Mouse (Mus musculus): ENCODE data around the gene Klf1.
"Not testable (repeated sequence)": the region's sequence is repeated elsewhere in the genome, so short reads cannot be mapped to it uniquely, and the experiment has no call there.

Klf1 gene

GRCm38 (mm10) chr8:84907493-84907892 lies 5.8 kb downstream of the Klf1 start:
- no peak for DNase-seq (ENCODE audit: low spot score in 2 of 2)

GRCm38 (mm10) chr8:84907979-84908378 lies 6.3 kb downstream of the Klf1 start:
- DNase-seq (ENCODE audit: low spot score in 2 of 2): not testable (repeated sequence)

GRCm38 (mm10) chr8:84908421-84909161 lies 6.9 kb downstream of the Klf1 start, which contains the start of gene Dnase2a:
Dnase2a (plus strand) TSS chr8:84908560.
- DNase-seq (ENCODE audit: low spot score in 2 of 2): peak; percentile 77 to 84

DNA sequence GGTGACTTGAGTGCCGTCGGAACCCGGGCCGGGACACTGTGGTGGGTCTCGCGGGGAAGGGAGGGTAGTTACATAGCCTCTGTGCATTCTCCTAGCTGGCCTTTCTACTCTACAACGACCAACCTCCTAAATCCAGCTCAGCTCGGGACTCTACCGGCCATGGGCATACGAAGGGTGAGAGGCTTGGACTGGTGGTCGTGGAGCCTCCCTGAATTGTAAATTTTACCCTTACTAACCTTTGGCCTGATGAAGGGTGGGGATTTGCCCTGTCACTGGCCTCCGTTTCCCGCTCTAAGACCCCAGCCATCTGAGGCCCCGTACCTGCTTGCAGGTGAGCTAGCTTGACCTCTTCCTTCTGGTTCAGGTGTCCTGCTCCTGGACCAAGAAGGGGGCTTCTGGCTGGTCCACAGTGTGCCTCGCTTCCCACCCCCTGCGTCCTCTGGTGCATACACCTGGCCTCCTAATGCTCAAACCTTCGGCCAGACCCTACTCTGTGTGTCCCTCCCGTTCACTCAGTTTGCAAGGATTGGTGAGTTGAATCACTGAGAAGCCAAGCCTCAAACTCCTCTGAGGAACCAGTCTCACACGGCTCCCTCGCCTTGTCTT lies 7.5 kb downstream of the Klf1 start:
- no peak for DNase-seq (ENCODE audit: low spot score in 2 of 2)

DNA sequence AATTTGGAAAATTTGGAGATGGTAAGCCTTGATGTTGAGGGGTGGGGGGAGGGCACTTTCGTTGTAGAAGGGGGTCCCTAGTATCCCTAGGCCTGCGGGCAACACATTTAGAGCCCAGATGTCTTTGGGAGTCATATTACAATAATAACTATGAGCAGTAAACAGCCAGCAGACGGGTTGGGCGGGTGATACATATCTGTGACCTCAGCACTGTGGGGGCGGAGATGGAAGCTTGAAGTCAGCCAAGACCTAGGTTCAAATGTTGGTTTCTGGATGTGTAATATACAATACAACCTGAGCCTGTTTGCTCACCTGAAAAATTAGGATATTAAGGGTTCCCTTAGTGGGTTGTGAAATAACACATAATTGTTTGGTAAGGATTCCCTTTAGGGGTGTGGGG lies 8.2 kb downstream of the Klf1 start:
- no peak for DNase-seq (ENCODE audit: low spot score in 2 of 2)

DNA sequence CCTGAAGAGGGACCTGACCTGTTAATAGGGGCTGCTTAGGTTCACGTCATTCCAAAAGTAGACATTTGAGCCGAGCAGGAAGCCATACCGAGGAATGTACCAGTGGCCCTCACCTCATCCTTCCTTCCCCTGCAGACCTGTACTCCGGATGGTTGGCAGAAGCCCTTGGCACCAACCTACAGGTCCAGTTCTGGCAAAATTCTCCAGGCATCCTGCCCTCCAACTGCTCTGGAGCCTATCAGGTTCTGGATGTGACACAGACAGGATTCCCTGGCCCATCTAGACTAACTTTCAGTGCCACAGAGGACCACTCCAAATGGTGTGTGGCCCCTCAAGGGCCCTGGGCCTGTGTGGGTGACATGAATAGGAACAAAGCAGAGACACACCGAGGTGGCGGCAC lies 8.8 kb downstream of the Klf1 start:
- no peak for DNase-seq (ENCODE audit: low spot score in 2 of 2)

GRCm38 (mm10) chr8:84911854-84912253 lies 10.1 kb downstream of the Klf1 start:
- no peak for DNase-seq (ENCODE audit: low spot score in 2 of 2)

DNA sequence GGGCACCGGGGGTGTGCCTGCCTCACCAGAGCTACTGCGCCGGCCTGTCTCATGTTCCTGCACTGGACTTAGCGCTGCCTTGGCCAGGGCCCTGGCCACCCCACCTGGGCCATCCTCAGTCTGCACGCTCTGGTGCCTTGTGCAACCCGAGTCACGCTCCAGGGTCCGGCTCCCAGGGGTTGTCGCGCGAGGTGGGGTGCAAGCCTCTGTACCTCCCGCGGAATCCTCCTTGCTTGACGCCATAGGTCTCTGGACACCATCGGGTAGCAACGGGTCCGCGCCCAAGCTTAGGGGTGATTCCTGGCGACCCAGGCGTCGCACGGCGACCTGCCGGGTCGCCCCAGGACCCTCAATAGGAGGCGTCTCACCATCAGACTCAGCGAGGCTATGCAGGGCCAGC lies 10.7 kb downstream of the Klf1 start:
- DNase-seq (ENCODE audit: low spot score in 2 of 2): no peak

DNA sequence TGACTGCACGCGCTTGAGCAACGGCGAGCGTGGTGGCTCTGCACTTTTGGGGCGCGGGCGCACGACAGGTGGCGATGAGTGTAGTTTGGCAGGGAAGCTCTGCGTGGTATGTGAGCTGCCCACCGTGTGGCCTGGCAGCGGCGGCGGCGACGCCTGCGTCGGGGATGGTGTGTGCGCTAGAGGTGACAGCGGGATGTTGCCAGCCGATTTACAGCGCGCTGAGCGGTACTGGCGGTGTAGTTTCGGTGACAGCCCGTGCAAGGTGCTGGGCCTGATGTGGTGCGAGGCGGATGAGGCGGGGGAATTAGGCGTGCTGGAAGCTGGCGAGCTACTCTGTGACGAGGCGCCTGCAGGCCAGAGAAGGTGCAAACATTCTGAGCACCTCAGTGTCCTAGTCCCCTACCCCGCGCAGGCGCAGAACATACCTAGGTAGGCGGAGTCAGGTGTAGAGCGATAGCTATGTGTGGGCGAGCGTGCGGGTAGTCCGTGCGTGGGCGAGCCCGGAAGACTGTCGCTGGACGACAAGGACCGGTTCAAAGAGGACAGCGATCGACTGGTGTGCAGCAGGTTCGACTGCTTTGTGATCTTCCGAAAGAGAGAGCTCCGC lies 11.3 kb downstream of the Klf1 start:
- no peak for DNase-seq (ENCODE audit: low spot score in 2 of 2)

- no peak for DNase-seq (ENCODE audit: low spot score in 2 of 2)
Measured at GRCm38 (mm10) chr8:84913502-84913900, 11.8 kb downstream of the Klf1 start.

- DNase-seq (ENCODE audit: low spot score in 2 of 2): no peak
Measured at GRCm38 (mm10) chr8:84913960-84914359, 12.2 kb downstream of the Klf1 start.

DNA sequence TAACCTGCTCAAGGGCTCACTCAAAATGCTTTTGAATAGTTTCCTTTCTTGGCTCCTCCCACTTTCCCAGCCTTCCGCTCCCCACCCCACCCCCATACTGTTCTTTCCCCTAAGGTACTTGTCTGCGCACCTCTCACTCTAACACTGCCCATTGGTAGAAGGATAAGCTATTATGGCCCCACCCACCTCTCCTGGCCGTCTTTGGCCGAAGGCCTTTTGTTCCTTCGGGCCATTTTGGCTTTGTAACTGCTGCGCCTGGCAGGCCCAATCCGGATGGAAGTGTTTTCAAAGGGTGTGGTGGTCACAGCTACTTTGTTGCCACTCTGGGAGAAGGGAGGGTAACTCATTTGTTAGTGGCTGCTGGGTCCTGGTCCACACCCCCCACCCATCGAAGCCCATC lies 13.5 kb downstream of the Klf1 start:
- no peak for DNase-seq (ENCODE audit: low spot score in 2 of 2)

GRCm38 (mm10) chr8:84917781-84918180 lies 16.1 kb downstream of the Klf1 start:
- no peak for DNase-seq (ENCODE audit: low spot score in 2 of 2)

DNA sequence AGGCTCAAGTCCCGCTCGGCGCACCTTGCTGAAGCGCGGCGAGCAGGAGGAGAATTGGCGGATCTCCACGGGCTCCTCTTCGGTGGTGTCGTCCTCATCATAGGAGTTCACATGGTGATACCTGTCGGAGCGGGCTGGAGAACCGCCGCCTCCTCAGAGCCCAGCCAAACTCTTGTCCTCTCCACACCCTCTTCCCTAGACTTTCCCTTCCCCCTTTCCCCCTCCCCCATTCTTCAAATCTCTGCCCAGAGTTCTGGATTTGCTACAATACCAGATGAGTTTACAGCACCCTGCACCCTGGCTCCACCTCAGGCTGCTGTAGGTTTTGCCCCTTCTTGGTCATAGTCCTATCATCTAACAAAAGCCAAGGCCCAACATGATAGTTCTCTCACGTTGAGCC lies 16.9 kb downstream of the Klf1 start:
- no peak for DNase-seq (ENCODE audit: low spot score in 2 of 2)

GRCm38 (mm10) chr8:84921596-84921995 lies 19.9 kb downstream of the Klf1 start:
- no peak for DNase-seq (ENCODE audit: low spot score in 2 of 2)

DNA sequence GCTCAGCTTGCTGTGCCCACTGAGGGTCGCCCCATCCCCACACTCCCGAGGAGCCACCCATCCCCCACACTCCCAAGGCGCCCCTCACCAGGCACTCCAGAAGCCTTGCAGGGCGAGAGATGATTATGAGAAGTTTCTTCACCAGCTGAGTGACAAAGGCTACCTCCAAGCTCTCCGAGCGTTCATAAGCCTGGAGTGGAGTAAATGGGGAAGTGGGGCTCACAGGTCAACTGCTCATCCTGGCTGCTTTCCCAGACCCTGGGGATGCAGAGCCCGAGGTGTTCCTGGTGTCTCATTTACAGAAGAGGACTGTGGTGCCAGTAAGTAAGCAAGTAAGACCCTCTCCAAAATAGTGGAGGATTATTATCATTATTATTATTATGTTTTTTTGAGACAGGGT lies 23.8 kb downstream of the Klf1 start:
- DNase-seq (ENCODE audit: low spot score in 2 of 2): no peak

- no peak for DNase-seq (ENCODE audit: low spot score in 2 of 2)
Measured at GRCm38 (mm10) chr8:84927513-84927912, 25.8 kb downstream of the Klf1 start.

DNA sequence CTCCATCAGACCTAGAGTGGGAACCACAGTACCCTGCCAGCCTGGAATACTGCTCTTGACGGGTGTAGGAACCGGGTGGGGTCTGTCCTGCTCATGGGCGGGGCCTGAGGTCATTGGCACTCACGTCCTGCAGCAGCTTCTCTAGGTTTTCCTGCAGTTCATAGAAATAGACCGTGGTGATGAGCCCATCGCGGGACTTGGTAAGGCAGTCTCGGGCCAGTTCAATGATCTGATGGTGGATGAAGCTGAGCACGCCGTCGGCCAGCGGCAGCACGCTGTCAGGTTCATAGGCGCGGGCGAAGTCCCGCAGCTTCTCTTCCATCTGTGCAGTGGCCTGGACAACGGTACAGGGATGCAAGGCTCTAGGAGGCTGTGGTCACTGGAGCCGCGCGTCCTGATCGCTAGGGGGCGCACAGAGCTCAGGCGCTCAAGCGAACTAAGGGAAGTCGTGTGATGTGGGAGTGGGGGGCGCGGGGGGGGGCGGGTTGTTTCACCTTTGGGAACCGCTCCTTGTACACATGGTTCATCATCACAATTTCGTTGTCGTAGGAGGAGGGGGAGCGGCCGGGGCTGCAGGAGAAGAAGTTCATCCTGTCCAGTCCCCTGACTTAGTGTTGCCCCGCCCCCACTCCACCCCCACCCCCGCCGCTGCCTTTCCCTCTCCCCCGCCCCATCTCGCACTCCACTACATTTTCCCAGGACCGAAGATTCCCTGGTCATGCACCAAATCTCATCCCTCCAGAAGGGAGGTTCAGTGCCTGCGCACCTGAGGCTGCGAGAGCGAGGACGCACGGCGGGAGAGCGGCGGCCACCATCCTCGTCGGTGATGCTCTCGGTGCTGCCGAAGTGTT lies 27.0 kb downstream of the Klf1 start:
- DNase-seq (ENCODE audit: low spot score in 2 of 2): peak in 1 of 2 experiments; percentile 49

- no peak for DNase-seq (ENCODE audit: low spot score in 2 of 2)
Measured at GRCm38 (mm10) chr8:84930582-84930981, 28.9 kb downstream of the Klf1 start.

DNA sequence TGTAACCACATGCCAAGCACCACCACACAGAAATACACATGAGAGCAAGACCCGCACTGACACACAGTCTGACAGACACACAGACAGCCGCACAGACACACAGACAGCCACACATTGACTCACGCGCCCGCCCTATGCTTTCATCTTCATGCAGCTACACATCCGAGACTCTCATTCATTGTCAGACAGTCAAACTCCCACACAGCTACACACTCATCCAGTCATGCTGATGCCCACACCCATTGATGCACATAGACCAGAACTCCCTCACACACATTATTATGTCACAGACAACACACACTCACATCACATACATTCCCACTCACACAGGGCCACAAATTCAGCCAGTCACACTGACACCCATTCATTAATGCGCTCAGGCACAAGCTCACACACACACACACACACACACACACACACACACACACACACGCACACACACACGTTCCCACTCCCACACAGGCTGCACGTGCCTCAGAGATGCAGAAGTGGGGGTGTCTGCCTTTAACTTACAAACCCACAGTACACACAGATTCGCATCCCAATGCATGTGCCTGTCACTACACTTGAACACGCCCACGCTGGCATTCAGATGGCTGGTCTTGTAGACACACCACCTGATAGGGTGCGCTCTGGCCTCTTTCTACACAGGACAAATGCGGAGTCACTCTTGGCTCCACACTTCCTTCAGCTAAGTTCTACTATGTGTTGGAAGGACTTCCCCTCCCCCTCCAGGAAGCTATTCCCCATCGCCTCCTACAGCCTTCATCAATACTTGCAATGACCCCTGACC lies 32.2 kb downstream of the Klf1 start:
- no peak for DNase-seq (ENCODE audit: low spot score in 2 of 2)

DNA sequence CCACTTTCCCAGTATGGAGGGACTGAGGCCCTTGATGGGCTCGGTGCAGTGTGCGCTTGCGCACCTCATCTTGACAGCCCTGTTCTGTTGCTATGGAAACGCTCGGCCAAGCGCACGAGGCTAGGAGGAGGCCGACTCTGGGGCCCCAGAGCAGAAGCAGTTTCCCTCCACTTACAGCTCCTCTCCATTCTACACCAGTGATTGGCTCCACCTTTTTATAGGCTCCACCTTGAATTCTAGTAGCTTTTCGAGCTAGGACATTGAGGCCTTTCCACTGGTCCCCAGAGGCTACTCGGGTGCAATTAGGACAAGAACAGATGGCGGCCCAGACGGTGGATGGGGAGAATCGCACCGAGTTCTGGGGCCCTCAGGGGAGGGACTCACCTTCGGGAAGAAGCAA lies 33.1 kb downstream of the Klf1 start:
- no peak for DNase-seq (ENCODE audit: low spot score in 2 of 2)

Measured in frontal cortex, postnatal 14 days (tissue).